Mouse (Mus musculus): ENCODE data around the gene Creb3l1.

GRCm38 (mm10) chr2:92007933-92008622, 16.2 kb downstream of the Creb3l1 start:
- TF ChIP-seq CTCF (IDR thresholded peaks at IDR 0.05; ENCODE audit: low read depth) (no peak), EP300 (IDR thresholded peaks at IDR 0.05; ENCODE audit: low read depth) (peak; percentile 20; the same call in 1 of the 2 replicates)

Measured in liver, postnatal 0 days (tissue).